Mouse (Mus musculus) right cerebral cortex, adult 2 months (tissue): ENCODE measurements around the gene Tex101.
"Not testable (repeated sequence)": the region's sequence is repeated elsewhere in the genome, so short reads cannot be mapped to it uniquely, and the experiment has no call there.

Source experiments
- DNase-seq, 2 experiments: peaks; one replicate each; pipeline ENCODE4 v3.0.0; 2021 to 2022; ENCODE audit warnings: low spot score in 2 of 2

Gene Tex101

GRCm38 (mm10) chr7:24636264-24636663, 40.2 kb downstream of the Tex101 start, which contains the start of gene Lypd3:
Lypd3 (plus strand) TSS chr7:24636550.
- no peak for DNase-seq

- DNase-seq: no peak
Measured at GRCm38 (mm10) chr7:24630116-24630880, 46.2 kb downstream of the Tex101 start.

GRCm38 (mm10) chr7:24629672-24630071, 46.8 kb downstream of the Tex101 start:
- DNase-seq: no peak

GRCm38 (mm10) chr7:24628685-24629610, 47.5 kb downstream of the Tex101 start:
- DNase-seq: peak; percentile 12 to 28

GRCm38 (mm10) chr7:24622967-24623366, 53.5 kb downstream of the Tex101 start:
- no peak for DNase-seq

- DNase-seq: no peak
Measured at GRCm38 (mm10) chr7:24621193-24621592, 55.3 kb downstream of the Tex101 start.

- no peak for DNase-seq
Measured at GRCm38 (mm10) chr7:24619671-24620397, 56.6 kb downstream of the Tex101 start.

- not testable (repeated sequence) for DNase-seq
Measured at GRCm38 (mm10) chr7:24618374-24618773, 58.1 kb downstream of the Tex101 start.
